Mouse (Mus musculus): Measurements from ENCODE around the gene Taf13. TPM values are rescaled to one million over a fixed set of nuclear protein-coding genes. Genes with fewer than 3 reads are reported as not detected.

The Taf13 gene
- polyA plus RNA-seq, 1 experiment: 5.3 TPM

GRCm38 (mm10) chr3:108536517-108537260 lies 34.8 kb upstream of the Taf13 start, which contains the start of gene 5330417C22Rik:
Gene 5330417C22Rik (minus strand): TSS chr3:108536536.
- TF ChIP-seq CTCF (conservative IDR thresholded peaks at IDR 0.05; ENCODE audit: insufficient read depth, insufficient read length, low read depth, low read length) (no peak), POLR2A (IDR thresholded peaks at IDR 0.05; ENCODE audit: low read depth, low read length) (no peak)
- Histone ChIP-seq H3K36me3 (ENCODE audit: control insufficient read depth, insufficient read depth, low read length) (no peaks in the 10 kb centered on the region), H3K27ac (ENCODE audit: insufficient read depth, low read depth, low read length) (no peak within 1 kb of the TSS), H3K4me1 (ENCODE audit: control insufficient read depth, insufficient read depth, low read length) (no peaks in the 10 kb centered on the region), H3K27me3 (replicated peaks; ENCODE audit: control insufficient read depth, insufficient read depth, low read length) (no peaks in the 10 kb centered on the region), H3K4me3 (ENCODE audit: insufficient read depth, low read depth, low read length) (peak within 1 kb of the TSS; percentile 31)
- WGBS: 2% methylated on average over 35 of the region's 35 CpGs
- peak; percentile 17 for DNase-seq

DNA sequence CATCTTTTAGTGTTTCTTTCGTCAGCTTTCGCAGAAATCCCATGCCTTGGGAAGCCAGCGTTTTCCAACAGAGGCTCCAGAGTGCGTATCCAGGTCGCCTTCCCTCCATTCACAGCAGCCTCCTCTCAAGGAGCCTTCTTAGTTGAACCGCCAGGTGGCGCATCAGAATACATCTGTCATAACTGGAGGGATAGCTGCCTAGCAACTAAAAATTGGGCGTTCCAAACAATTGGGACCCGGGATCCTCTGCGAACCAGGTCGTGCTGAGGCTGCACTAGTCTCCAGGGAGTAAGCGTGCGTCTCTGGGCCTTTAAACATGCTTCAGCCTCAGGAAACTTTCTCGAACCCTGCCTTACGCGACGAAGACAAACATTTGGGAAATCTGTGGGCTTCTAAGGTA lies 34.2 kb upstream of the Taf13 start:
- Histone ChIP-seq H3K27ac (ENCODE audit: insufficient read depth, low read depth, low read length) (no peak overlapping the region), H3K36me3 (ENCODE audit: control insufficient read depth, insufficient read depth, low read length) (no peaks in the 10 kb centered on the region), H3K4me1 (ENCODE audit: control insufficient read depth, insufficient read depth, low read length) (no peaks in the 10 kb centered on the region), H3K4me3 (ENCODE audit: insufficient read depth, low read depth, low read length) (no peak overlapping the region), H3K27me3 (replicated peaks; ENCODE audit: control insufficient read depth, insufficient read depth, low read length) (no peaks in the 10 kb centered on the region)
- DNase-seq: peak; percentile 91
- peak; percentile 81 for TF ChIP-seq CTCF (conservative IDR thresholded peaks at IDR 0.05; ENCODE audit: insufficient read depth, insufficient read length, low read depth, low read length)
- TF ChIP-seq POLR2A (IDR thresholded peaks at IDR 0.05; ENCODE audit: low read depth, low read length): no peak
- WGBS: 5% methylated on average over 17 of the region's 17 CpGs

DNA sequence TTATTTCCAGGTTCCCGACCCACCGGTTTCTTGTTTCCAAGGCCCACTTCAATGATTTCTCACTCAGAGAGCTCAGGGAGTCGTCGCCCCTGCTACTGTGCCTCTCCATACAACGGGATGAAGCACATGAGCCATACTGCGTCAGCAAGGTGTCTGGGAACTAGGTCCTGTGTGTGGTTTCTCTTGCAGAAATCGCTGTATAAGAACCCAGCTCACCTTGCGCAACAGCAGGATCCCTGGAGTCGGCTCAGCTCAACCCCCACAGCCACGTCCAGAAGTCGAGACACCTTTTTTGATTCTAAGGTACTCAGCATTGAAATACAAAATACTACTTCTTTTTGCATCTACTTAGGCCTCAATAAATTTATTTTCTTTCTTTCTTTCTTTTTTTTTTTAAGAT lies 29.2 kb upstream of the Taf13 start:
- H3K36me3 ChIP-seq (ENCODE audit: control insufficient read depth, insufficient read depth, low read length): no peaks in the 10 kb centered on the region
- H3K27ac ChIP-seq (ENCODE audit: insufficient read depth, low read depth, low read length): no peak overlapping the region
- H3K4me3 ChIP-seq (ENCODE audit: insufficient read depth, low read depth, low read length): no peak overlapping the region
- H3K4me1 ChIP-seq (ENCODE audit: control insufficient read depth, insufficient read depth, low read length): no peaks in the 10 kb centered on the region
- no peak for TF ChIP-seq POLR2A (IDR thresholded peaks at IDR 0.05; ENCODE audit: low read depth, low read length)
- no peak for TF ChIP-seq CTCF (conservative IDR thresholded peaks at IDR 0.05; ENCODE audit: insufficient read depth, insufficient read length, low read depth, low read length)
- 79% methylated on average over 11 of the region's 11 CpGs for WGBS
- no peaks in the 10 kb centered on the region for H3K27me3 ChIP-seq (replicated peaks; ENCODE audit: control insufficient read depth, insufficient read depth, low read length)
- DNase-seq: no peak

GRCm38 (mm10) chr3:108554111-108554561 lies 17.4 kb upstream of the Taf13 start:
- Histone ChIP-seq H3K4me3 (ENCODE audit: insufficient read depth, low read depth, low read length) (peak overlapping the region; percentile 76), H3K27ac (ENCODE audit: insufficient read depth, low read depth, low read length) (peak overlapping the region; percentile 27; the same call in 1 of the 2 replicates), H3K4me1 (ENCODE audit: control insufficient read depth, insufficient read depth, low read length) (no peaks in the 10 kb centered on the region), H3K36me3 (ENCODE audit: control insufficient read depth, insufficient read depth, low read length) (no peaks in the 10 kb centered on the region; the same call in 1 of the 2 replicates), H3K27me3 (replicated peaks; ENCODE audit: control insufficient read depth, insufficient read depth, low read length) (no peaks in the 10 kb centered on the region)
- 1% methylated on average over 42 of the region's 42 CpGs for WGBS
- no peak for DNase-seq
- TF ChIP-seq POLR2A (IDR thresholded peaks at IDR 0.05; ENCODE audit: low read depth, low read length) (no peak), CTCF (conservative IDR thresholded peaks at IDR 0.05; ENCODE audit: insufficient read depth, insufficient read length, low read depth, low read length) (no peak)

DNA sequence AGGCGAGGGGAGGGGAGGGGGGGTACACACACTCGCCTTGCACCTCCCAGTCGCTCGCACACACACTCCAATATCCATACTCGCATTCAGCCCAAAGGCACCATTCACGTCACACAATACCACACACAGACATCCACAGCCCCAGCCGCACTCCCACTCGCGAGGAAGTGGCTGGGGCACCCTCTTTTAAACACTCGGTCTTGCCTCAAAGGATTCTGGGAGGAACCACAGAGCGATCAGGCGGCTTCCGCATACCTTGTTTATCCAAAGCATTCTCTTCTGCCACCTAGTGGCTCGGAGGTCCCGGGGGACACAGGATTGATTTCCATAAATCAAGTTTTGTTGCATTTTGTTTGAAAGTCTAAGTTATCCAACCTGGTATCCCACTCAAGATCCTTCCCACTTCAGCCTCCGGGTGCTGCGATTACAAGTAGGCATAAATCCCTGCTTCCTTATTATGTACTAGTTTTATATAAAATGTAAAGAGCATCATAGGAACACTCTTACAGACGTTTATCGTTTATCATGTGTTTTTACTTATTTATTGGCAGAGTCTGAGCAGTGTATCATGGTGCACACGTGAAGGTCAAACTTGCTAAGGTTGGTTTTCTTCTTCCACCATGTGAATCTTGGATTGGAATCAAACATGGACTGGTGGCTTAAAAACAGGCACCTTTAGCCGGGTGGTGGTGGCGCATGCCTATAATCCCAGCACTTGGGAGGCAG lies 16.7 kb upstream of the Taf13 start:
- TF ChIP-seq CTCF (conservative IDR thresholded peaks at IDR 0.05; ENCODE audit: insufficient read depth, insufficient read length, low read depth, low read length) (peak; percentile 84), POLR2A (IDR thresholded peaks at IDR 0.05; ENCODE audit: low read depth, low read length) (peak; percentile 100)
- Histone ChIP-seq H3K27me3 (replicated peaks; ENCODE audit: control insufficient read depth, insufficient read depth, low read length) (no peaks in the 10 kb centered on the region), H3K36me3 (ENCODE audit: control insufficient read depth, insufficient read depth, low read length) (no peaks in the 10 kb centered on the region; the same call in 1 of the 2 replicates), H3K4me3 (ENCODE audit: insufficient read depth, low read depth, low read length) (peak overlapping the region; percentile 76), H3K4me1 (ENCODE audit: control insufficient read depth, insufficient read depth, low read length) (no peaks in the 10 kb centered on the region), H3K27ac (ENCODE audit: insufficient read depth, low read depth, low read length) (peak overlapping the region; percentile 27; the same call in 1 of the 2 replicates)
- DNase-seq: peak; percentile 96
- 16% methylated on average over 22 of the region's 22 CpGs for WGBS

GRCm38 (mm10) chr3:108557888-108558287 lies 13.6 kb upstream of the Taf13 start:
- no peak overlapping the region for H3K4me3 ChIP-seq (ENCODE audit: insufficient read depth, low read depth, low read length)
- no peak overlapping the region for H3K27ac ChIP-seq (ENCODE audit: insufficient read depth, low read depth, low read length)
- 95% methylated on average over 4 of the region's 4 CpGs for WGBS
- no peak for DNase-seq
- no peaks in the 10 kb centered on the region for H3K27me3 ChIP-seq (replicated peaks; ENCODE audit: control insufficient read depth, insufficient read depth, low read length)
- no peaks in the 10 kb centered on the region; the same call in 1 of the 2 replicates for H3K36me3 ChIP-seq (ENCODE audit: control insufficient read depth, insufficient read depth, low read length)
- TF ChIP-seq CTCF (conservative IDR thresholded peaks at IDR 0.05; ENCODE audit: insufficient read depth, insufficient read length, low read depth, low read length): no peak
- TF ChIP-seq POLR2A (IDR thresholded peaks at IDR 0.05; ENCODE audit: low read depth, low read length): no peak
- H3K4me1 ChIP-seq (ENCODE audit: control insufficient read depth, insufficient read depth, low read length): no peaks in the 10 kb centered on the region; the same call in 1 of the 2 replicates
